Mouse (Mus musculus) hematopoietic multipotent progenitor cell, adult 10-12 weeks (in vitro differentiated cells): ENCODE data around the gene 5430427O19Rik. TPM values are rescaled to one million over a fixed set of nuclear protein-coding genes. Genes with fewer than 3 reads are reported as not detected.

Experiments used
- polyA plus RNA-seq: library from polyadenylated mRNA; stranded (reverse); fragments of >175 nt; gene quantifications from 2 replicates; pipeline ENCODE4 v1.2.3, GENCODE M21; 2012; ENCODE audit warnings: low replicate concordance

Gene 5430427O19Rik
- polyA plus RNA-seq = 0.66 and 1.0 TPM in 2 replicates

GRCm38 (mm10) chrX:85869914-85870483, at the start of gene 5430427O19Rik:
TSS of gene 5430427O19Rik (plus strand) at chrX:85870354.

Other genes starting within 250 kb of the 5430427O19Rik start
- gene Gk, start 93.5 kb upstream of the 5430427O19Rik start, polyA plus RNA-seq = 0.42 and 0.46 TPM in 2 replicates
- gene Samt3, start 173.8 kb downstream of the 5430427O19Rik start, polyA plus RNA-seq = not detected in 2 replicates